Mouse (Mus musculus) lung, postnatal 4 days (tissue): ENCODE data around the gene Kansl3.
A peak's percentile ranks its signal among the peaks of the same experiment; 100 is the strongest.

ENCODE experiments used
- DNase-seq, 2 experiments: peaks; one replicate each; pipeline ENCODE4 v3.0.0; 2021

The Kansl3 gene

DNA sequence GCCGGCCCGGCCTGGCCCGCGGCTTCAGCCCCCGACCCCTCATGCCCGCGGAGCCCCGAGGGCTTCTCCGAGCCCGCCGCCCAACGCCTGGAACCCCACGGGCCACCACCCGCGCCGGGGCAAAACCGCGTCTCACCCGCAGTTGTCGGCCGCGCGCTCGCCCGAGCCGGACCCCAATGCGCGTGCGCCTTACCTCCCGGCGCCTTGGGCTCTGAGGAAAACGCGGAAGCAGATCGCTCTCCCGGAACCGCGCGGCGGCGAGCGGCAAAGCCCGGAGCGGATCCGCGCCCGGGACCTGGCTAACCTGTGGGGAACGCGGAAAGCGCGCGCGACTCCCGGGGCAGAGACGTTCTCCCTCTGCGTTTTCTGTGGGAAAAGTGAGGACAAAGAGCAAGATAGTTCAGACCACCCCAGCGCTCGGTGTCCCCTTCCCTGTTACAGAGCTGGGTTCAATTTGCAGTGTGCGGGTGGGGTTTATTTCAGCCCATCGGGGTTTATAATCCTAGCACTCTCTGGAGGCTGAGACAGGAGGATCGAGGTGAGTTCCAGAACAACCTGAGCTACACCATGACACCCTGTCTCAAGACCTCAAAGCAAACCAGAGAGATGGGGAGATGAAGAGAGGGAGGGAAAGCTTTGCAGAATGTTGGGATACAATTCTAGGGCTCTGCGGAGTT, at the start of gene Kansl3:
Gene Kansl3, minus strand, starts transcription at position 213 of the 677 bp plus-strand sequence.
- peak; percentile 92 to 93 for DNase-seq

GRCm38 (mm10) chr1:36404531-36404930, 35.5 kb upstream of the Kansl3 start:
- no peak for DNase-seq

- no peak for DNase-seq
Measured at GRCm38 (mm10) chr1:36401509-36401908, 32.5 kb upstream of the Kansl3 start.

DNA sequence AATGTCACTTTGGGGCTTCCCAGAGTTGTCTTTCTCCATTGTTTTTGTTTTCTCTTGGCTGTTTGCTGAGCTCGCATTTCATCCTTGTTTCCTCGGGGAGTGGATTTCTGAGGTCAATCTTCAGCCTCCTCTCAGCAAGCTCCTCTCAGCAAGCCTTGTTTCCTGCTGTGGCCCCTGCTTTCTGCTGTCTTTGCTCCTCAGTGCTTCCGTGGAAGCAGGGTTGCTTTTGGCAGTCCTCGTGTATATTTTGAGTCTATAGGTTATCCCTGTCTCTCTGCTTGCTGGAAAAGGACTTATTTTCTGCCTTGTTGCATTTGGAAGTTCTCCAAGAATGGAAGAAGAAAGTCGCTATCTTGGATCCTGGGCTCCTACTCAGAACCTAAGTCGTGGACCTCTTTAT, 28.1 kb upstream of the Kansl3 start:
- DNase-seq, result no peak

DNA sequence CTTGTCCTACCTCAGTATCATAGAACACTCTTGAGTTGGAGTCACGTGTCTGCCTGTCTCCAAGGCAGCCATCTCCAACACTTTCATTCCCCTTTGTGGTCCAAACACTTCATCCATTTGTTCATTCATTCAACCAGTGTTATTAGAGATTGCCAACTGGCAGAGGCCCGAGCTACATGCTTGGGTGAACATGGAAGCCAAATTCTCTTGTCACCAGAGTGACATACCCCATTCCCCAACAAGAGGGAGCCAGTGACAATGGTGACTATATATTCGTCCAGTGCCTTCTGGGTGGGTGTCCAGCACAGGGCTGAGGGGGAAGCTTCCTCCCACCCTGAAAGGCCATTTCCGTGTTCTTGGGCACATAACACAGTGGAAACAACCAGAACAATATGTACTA, 10.6 kb upstream of the Kansl3 start:
- DNase-seq, result no peak

DNA sequence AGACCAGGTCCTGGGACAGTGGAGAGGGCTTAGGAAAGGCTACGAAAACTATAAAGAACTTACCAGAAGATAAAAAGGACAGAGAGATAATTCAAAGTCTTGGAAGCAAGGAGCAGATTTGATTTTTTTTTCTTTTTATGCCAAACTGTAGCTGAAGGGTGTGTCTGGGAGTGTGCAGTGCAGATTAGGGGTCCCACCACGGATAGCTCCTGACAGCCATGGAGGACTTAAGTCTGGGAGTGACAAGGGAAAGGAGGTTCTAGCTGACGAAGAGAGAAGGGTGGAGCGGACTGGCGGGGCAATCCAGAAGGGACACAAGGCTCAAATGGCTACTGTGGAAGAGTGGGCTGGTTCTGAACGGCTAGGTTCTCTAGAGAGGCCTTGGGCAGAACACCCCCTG, 9.9 kb upstream of the Kansl3 start:
- DNase-seq, result no peak

DNA sequence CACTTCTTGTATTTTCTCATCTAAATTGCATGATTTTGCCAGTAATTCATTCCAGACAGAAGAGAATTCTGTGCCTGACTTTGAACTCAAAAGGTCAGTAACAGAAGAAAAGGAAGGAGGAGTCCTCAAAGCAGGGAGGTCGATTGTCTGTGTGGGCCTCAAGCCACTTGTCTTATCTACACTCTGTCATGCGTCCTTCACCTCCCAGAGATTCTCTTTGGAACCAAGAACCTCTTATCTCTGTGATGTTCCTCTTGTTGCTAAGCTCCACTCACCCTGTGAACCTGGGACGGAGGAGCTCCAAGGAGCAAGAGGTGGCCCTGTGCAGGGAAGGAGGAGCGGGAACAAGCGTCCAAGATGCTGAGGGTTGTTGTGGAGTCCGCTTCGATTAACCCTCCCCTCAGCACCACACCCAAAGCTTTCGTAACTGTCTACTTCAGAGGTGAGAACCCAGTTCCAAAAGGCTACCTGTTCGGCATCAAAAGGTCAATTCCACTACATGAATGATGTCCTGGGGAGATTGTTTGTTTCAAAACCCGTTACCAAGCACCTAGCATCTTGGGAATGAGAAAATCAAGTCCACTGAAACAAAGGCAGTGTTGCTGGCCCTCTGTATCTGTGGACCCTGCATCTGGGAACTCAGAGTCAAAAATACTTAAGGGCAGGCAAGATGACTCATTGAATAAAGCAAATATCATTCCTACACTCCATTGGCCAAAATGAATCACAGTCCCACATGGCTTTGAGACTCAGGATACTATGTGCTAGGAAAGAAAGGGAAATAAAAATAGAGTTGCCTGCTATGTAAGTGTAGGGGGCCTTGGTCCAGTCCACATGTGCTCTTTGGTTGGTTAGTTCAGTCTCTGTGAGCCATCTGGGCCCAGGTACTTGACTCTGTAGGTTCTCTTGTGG, 3.2 kb upstream of the Kansl3 start, which contains the start of gene Fer1l5:
Gene Fer1l5, plus strand, starts transcription at position 358 of the 912 bp plus-strand sequence.
- DNase-seq, result no peak

- DNase-seq, result no peak
Measured at GRCm38 (mm10) chr1:36370918-36371317, 1.9 kb upstream of the Kansl3 start.

- peak in 1 of 2 experiments; percentile 39 for DNase-seq
Measured at GRCm38 (mm10) chr1:36368112-36368968, 641 bp downstream of the Kansl3 start.

DNA sequence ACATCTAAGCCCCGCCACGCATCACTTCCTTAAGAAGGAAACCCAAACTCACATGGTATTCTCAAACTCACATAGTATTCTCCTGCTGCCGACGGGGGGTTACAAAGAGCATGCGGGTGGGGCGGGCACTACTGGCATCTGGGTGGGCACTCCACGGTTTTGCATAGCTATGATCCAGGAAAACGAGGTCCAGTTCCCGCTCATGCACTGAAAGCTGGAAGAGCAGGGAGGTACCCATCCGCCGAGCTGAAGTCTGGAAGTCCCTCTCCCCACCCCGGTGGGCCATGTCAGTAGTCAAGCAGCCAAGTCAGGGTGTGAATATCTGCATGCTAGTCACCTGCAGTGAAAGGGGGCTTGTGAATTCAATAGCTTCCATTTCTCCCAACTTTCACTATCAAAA, 1.3 kb downstream of the Kansl3 start:
- no peak for DNase-seq

GRCm38 (mm10) chr1:36356955-36357695, 11.9 kb downstream of the Kansl3 start:
- no peak for DNase-seq

GRCm38 (mm10) chr1:36352351-36352750, 16.6 kb downstream of the Kansl3 start:
- no peak for DNase-seq

- DNase-seq, result no peak
Measured at GRCm38 (mm10) chr1:36342547-36342946, 26.4 kb downstream of the Kansl3 start.

DNA sequence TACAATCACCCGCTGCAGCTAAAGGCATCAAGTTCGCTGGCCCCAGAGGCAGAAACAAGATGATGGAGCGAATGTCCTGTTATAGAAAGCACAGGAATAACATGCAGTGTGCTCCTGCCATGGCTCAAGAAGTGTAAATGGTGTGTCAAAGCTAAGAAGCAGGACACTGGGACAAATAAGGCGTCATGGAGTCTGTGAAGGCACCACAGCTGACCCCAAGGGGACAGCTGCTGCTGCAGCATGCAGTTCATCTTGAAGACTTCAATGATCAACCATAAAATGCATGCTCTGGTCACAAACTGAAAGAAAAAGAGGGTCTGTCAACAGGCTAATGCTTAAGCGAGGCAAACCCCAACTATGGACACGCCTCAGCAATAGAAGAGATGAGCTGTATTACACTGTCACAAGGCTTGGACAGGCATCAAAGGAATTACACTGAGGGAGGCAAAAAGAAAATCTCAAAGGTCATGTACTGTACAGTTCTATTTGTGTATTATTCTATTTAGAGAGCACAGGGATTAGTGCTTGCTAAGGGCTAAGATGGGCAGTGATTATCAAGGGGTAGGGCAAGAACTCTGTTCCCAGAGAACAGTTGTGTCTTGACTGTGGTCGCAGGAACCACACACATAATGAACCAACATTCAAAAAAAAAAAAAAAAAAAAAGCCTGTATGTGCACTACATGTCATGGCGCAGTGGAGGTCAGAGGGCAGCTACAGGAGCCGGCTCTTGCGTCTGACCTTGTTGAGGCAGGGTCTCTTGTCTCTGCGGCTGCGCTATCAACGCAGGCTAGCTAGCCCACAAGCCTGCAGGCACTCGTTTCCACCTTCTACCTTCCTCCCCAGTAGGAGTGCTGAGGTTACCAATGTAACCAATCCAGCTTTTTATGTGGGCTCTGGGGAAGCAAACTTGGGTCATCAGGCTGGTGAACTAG, 35.8 kb downstream of the Kansl3 start:
- DNase-seq, result no peak

- no peak for DNase-seq
Measured at GRCm38 (mm10) chr1:36331743-36332142, 37.2 kb downstream of the Kansl3 start.

DNA sequence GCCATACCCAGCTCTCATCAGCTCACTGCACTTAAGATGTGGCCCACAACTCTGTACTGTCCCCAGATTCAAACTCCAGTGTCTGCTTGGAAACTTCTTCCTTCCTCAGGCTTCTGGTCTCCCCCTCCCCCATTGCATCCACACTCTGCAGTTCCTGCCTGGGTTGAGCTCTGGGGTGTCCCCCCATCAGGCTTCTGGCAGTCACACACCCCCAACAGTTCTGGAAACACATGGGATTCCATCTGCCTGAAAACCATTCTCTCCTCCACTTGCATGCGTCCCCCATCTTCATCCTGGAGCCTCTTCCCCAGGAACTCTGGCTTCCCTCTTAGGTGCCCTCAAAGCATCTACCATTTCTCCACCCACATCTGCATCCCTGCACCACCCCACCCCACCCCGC, 42.2 kb downstream of the Kansl3 start:
- no peak for DNase-seq

- no peak for DNase-seq
Measured at GRCm38 (mm10) chr1:36325900-36326321, 43.1 kb downstream of the Kansl3 start.

GRCm38 (mm10) chr1:36323746-36324448, 45.1 kb downstream of the Kansl3 start:
- DNase-seq, result peak; percentile 63 to 73

- no peak for DNase-seq
Measured at GRCm38 (mm10) chr1:36323076-36323475, 45.9 kb downstream of the Kansl3 start.

DNA sequence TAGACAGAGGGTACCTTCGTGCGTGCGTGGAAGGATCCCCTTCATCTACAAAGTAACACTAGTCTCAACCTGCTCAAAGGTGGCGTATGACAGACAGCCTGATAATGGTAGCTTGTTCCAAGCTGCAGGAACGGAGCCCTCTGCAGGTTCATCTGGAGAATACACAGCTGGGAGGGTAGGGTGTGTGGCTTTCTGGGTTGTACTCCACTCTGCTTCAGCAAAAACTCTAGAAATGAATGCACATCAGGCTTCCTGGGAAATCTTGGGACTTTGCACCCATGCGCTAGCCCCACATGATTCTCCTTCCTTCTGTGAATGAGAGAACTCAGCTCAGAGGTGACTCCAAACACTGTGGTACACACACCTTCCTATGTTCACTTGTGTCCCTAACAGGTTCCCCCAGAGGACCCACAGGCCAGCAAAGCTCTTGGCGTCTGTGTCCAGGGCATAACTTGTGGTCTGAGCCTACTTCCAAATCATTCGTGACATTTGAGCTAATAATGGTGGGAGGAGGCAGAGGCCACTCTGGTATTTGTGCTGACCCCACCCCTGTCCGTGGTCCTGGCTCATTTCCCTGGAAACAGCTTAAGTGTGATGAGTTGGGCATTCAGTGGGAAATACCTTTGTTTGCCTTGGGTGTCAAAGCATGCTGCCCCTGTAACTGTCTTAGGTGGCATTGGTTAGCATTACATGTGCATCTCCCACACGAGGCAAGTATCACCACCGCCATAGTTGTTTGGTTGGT, 47.0 kb downstream of the Kansl3 start:
- no peak for DNase-seq
